Mouse (Mus musculus) liver, adult 2 months (tissue): Measurements from ENCODE around the gene Akip1.

Source experiments
- CTCF ChIP-seq: fragments of 200-500 bp; IDR thresholded peaks from 2 replicates; pipeline ENCODE4 v1.5.1; 2011; ENCODE audit warnings: low read depth, low read length, control low read depth
- POLR2A ChIP-seq: fragments of 200-500 bp; IDR thresholded peaks from 2 replicates; pipeline ENCODE4 v1.6.1; 2011; ENCODE audit warnings: low read length, control low read depth; ENCODE audit not compliant: insufficient read depth; ENCODE audit errors: extremely low read depth

- TF ChIP-seq CTCF: no peak
- TF ChIP-seq POLR2A: no peak
These were observed 3.3 kb upstream of the Akip1 start for GRCm38 (mm10) chr7:109700213-109700612.
